Mouse (Mus musculus) liver, embryonic 13.5 days (tissue): ENCODE results near the gene Shc4. TPM values are rescaled to one million over a fixed set of nuclear protein-coding genes. Genes with fewer than 3 reads are reported as not detected.

Experiments
- ATAC-seq: fragments of 200-750 bp; cut with Nextera tagmentation; 2 replicates; pipeline ENCODE4 v1.8.0; 2017; ENCODE audit warnings: low read depth, mild to moderate bottlenecking, moderate number of reproducible peaks, moderate library complexity
- DNase-seq: peaks from one replicate; pipeline ENCODE4 v3.0.0; 2022
- H3K27ac ChIP-seq: fragments of 300-500 bp; sonication (generic); 2 replicates; pipeline ENCODE4 v1.5.1; 2015; ENCODE audit warnings: moderate library complexity, mild to moderate bottlenecking, inconsistent platforms
- H3K27me3 ChIP-seq: fragments of 300-500 bp; sonication (generic); 2 replicates; pipeline ENCODE4 v1.6.1; 2015; ENCODE audit warnings: mild to moderate bottlenecking, inconsistent platforms
- H3K36me3 ChIP-seq: fragments of 300-500 bp; sonication (generic); 2 replicates; pipeline ENCODE4 v1.6.1; 2015; ENCODE audit warnings: mild to moderate bottlenecking, inconsistent platforms
- H3K4me1 ChIP-seq: fragments of 300-500 bp; sonication (generic); replicated peaks from 2 replicates; pipeline ENCODE4 v1.6.1; 2015; ENCODE audit warnings: inconsistent platforms
- H3K4me2 ChIP-seq: fragments of 300-500 bp; sonication (generic); 2 replicates; pipeline ENCODE4 v1.6.1; 2015; ENCODE audit warnings: inconsistent platforms, mild to moderate bottlenecking, moderate library complexity
- H3K4me3 ChIP-seq: fragments of 300-500 bp; sonication (generic); replicated peaks from 2 replicates; pipeline ENCODE4 v1.5.1; 2015; ENCODE audit warnings: mild to moderate bottlenecking, inconsistent platforms
- H3K9ac ChIP-seq: fragments of 300-500 bp; sonication (generic); 2 replicates; pipeline ENCODE4 v1.6.1; 2015; ENCODE audit warnings: mild to moderate bottlenecking, inconsistent platforms
- H3K9me3 ChIP-seq: fragments of 300-500 bp; sonication (generic); replicated peaks from 2 replicates; pipeline ENCODE4 v1.6.1; 2016; ENCODE audit warnings: inconsistent platforms
- WGBS: fragments of 180-500 bp; shearing (Covaris S2); methylation state at CpG from one replicate; pipeline ENCODE4 v1.1.7; 2015; ENCODE audit not compliant: insufficient replicate concordance; 5-methylcytosine and 5-hydroxymethylcytosine counted together
- polyA plus RNA-seq: library from polyadenylated mRNA; unstranded; fragments of >200 nt; fragmentation: Nextera tagmentation; extraction: Ambion mirVana; gene quantifications from 2 replicates; pipeline ENCODE4 v1.2.1, GENCODE M21; 2015

The Shc4 gene
- polyA plus RNA-seq, 1 experiment from 2014 or later: 0.73 TPM

GRCm38 (mm10) chr2:125684559-125685440 lies 39.1 kb downstream of the Shc4 start:
- no peak for DNase-seq
- ATAC-seq: no peak
- no peaks in the 10 kb centered on the region for H3K9me3 ChIP-seq
- H3K4me3 ChIP-seq: no peak overlapping the region
- 55% methylated on average over 10 of the region's 10 CpGs for whole genome bisulfite sequencing
- H3K9ac ChIP-seq: no peak overlapping the region
- no peaks in the 10 kb centered on the region; the same call in 1 of the 2 replicates for H3K4me1 ChIP-seq
- H3K36me3 ChIP-seq: no peaks in the 10 kb centered on the region
- H3K4me2 ChIP-seq: no peak overlapping the region
- H3K27ac ChIP-seq: no peak overlapping the region
- no peaks in the 10 kb centered on the region for H3K27me3 ChIP-seq

- H3K4me2 ChIP-seq: no peak overlapping the region
- no peak overlapping the region for H3K27ac ChIP-seq
- H3K9ac ChIP-seq: no peak overlapping the region
- no peak for ATAC-seq
- H3K4me3 ChIP-seq: no peak overlapping the region
- H3K9me3 ChIP-seq: no peaks in the 10 kb centered on the region
- no peaks in the 10 kb centered on the region; the same call in 1 of the 2 replicates for H3K4me1 ChIP-seq
- DNase-seq: no peak
- WGBS: 44% methylated on average over 7 of the region's 7 CpGs
- H3K36me3 ChIP-seq: no peaks in the 10 kb centered on the region
- H3K27me3 ChIP-seq: no peaks in the 10 kb centered on the region
Measured at GRCm38 (mm10) chr2:125683895-125684294, 40.1 kb downstream of the Shc4 start.

- Histone ChIP-seq H3K4me2 (no peak overlapping the region), H3K27ac (no peak overlapping the region), H3K27me3 (no peaks in the 10 kb centered on the region), H3K9me3 (no peaks in the 10 kb centered on the region), H3K4me3 (no peak overlapping the region), H3K4me1 (no peaks in the 10 kb centered on the region; the same call in 1 of the 2 replicates), H3K36me3 (no peaks in the 10 kb centered on the region), H3K9ac (no peak overlapping the region)
- no peak for DNase-seq
- ATAC-seq: no peak
- WGBS: 73% methylated on average over 9 of the region's 9 CpGs
Measured at GRCm38 (mm10) chr2:125681811-125682210, 42.1 kb downstream of the Shc4 start.

- Histone ChIP-seq H3K27me3 (no peaks in the 10 kb centered on the region), H3K4me2 (peak within 1 kb of the TSS; percentile 85), H3K9me3 (no peaks in the 10 kb centered on the region), H3K36me3 (0 out of 2 replicates have a peak, but pooled peaks cover 3% of the 10 kb centered on the region), H3K4me3 (peak within 1 kb of the TSS; percentile 83), H3K4me1 (peaks cover 39% of the 10 kb centered on the region), H3K9ac (peak within 1 kb of the TSS; percentile 87), H3K27ac (peak within 1 kb of the TSS; percentile 91)
- WGBS: under 1% methylated on average over 65 of the region's 79 CpGs
- ATAC-seq (peak; percentile 91), DNase-seq (peak; percentile 59)
Measured at GRCm38 (mm10) chr2:125672957-125673631, 50.9 kb downstream of the Shc4 start, which contains the start of gene Eid1. Gene Eid1, plus strand, starts transcription at chr2:125673095.

- peaks cover 44% of the 10 kb centered on the region for H3K4me1 ChIP-seq
- H3K36me3 ChIP-seq: 0 out of 2 replicates have a peak, but pooled peaks cover 3% of the 10 kb centered on the region
- no peaks in the 10 kb centered on the region for H3K27me3 ChIP-seq
- H3K27ac ChIP-seq: peak overlapping the region; percentile 91
- H3K4me2 ChIP-seq: peak overlapping the region; percentile 85
- 30% methylated on average over 9 of the region's 20 CpGs for WGBS
- DNase-seq (no peak), ATAC-seq (peak; percentile 24)
- peak overlapping the region; percentile 87 for H3K9ac ChIP-seq
- H3K4me3 ChIP-seq: peak overlapping the region; percentile 83
- no peaks in the 10 kb centered on the region for H3K9me3 ChIP-seq
Measured at GRCm38 (mm10) chr2:125672568-125672956, 51.4 kb downstream of the Shc4 start.

GRCm38 (mm10) chr2:125670846-125671245 lies 53.1 kb downstream of the Shc4 start:
- 31% methylated on average over 1 of the region's 1 CpGs for WGBS
- no peaks in the 10 kb centered on the region for H3K27me3 ChIP-seq
- no peaks in the 10 kb centered on the region for H3K9me3 ChIP-seq
- no peak overlapping the region for H3K9ac ChIP-seq
- no peak overlapping the region for H3K27ac ChIP-seq
- no peak overlapping the region for H3K4me3 ChIP-seq
- no peak overlapping the region for H3K4me2 ChIP-seq
- ATAC-seq (no peak), DNase-seq (no peak)
- 0 out of 2 replicates have a peak, but pooled peaks cover 3% of the 10 kb centered on the region for H3K36me3 ChIP-seq
- H3K4me1 ChIP-seq: peaks cover 59% of the 10 kb centered on the region

GRCm38 (mm10) chr2:125667721-125668120 lies 56.2 kb downstream of the Shc4 start:
- Histone ChIP-seq H3K36me3 (no peaks in the 10 kb centered on the region), H3K4me3 (no peak overlapping the region), H3K4me1 (peaks cover 71% of the 10 kb centered on the region), H3K4me2 (peak overlapping the region; percentile 32; the same call in 1 of the 2 replicates), H3K27me3 (no peaks in the 10 kb centered on the region), H3K27ac (peak overlapping the region; percentile 79), H3K9ac (no peak overlapping the region), H3K9me3 (no peaks in the 10 kb centered on the region)
- peak; percentile 14; the same call in 1 of the 2 replicates for ATAC-seq
- 63% methylated on average over 7 of the region's 7 CpGs for WGBS
- no peak for DNase-seq

GRCm38 (mm10) chr2:125667184-125667583 lies 56.8 kb downstream of the Shc4 start:
- peak overlapping the region; percentile 79 for H3K27ac ChIP-seq
- no peaks in the 10 kb centered on the region for H3K9me3 ChIP-seq
- H3K27me3 ChIP-seq: no peaks in the 10 kb centered on the region
- no peak overlapping the region for H3K9ac ChIP-seq
- peak overlapping the region; percentile 32; the same call in 1 of the 2 replicates for H3K4me2 ChIP-seq
- 10% methylated on average over 5 of the region's 5 CpGs for WGBS
- peak; percentile 38 for DNase-seq
- peaks cover 70% of the 10 kb centered on the region for H3K4me1 ChIP-seq
- ATAC-seq: peak; percentile 72
- no peak overlapping the region for H3K4me3 ChIP-seq
- no peaks in the 10 kb centered on the region for H3K36me3 ChIP-seq

GRCm38 (mm10) chr2:125666668-125667067 lies 57.3 kb downstream of the Shc4 start:
- Histone ChIP-seq H3K9me3 (no peaks in the 10 kb centered on the region), H3K4me2 (0 out of 2 replicates have a peak overlapping the region, but pooled peaks have one; percentile 11), H3K4me1 (peaks cover 70% of the 10 kb centered on the region), H3K9ac (no peak overlapping the region), H3K36me3 (no peaks in the 10 kb centered on the region), H3K27me3 (no peaks in the 10 kb centered on the region), H3K4me3 (no peak overlapping the region), H3K27ac (peak overlapping the region; percentile 79)
- DNase-seq (no peak), ATAC-seq (no peak)
- WGBS: 27% methylated on average over 4 of the region's 4 CpGs

GRCm38 (mm10) chr2:125665909-125666308 lies 58.0 kb downstream of the Shc4 start:
- 35% methylated on average over 4 of the region's 4 CpGs for WGBS
- Histone ChIP-seq H3K4me3 (no peak overlapping the region), H3K4me1 (peaks cover 77% of the 10 kb centered on the region), H3K9me3 (no peaks in the 10 kb centered on the region), H3K27ac (peak overlapping the region; percentile 79), H3K27me3 (no peaks in the 10 kb centered on the region), H3K9ac (peak overlapping the region; percentile 14; the same call in 1 of the 2 replicates), H3K36me3 (no peaks in the 10 kb centered on the region), H3K4me2 (peak overlapping the region; percentile 11; the same call in 1 of the 2 replicates)
- ATAC-seq (peak; percentile 92), DNase-seq (peak; percentile 38)

- Histone ChIP-seq H3K9ac (0 out of 2 replicates have a peak overlapping the region, but pooled peaks have one; percentile 31), H3K9me3 (no peaks in the 10 kb centered on the region), H3K36me3 (no peaks in the 10 kb centered on the region), H3K4me3 (no peak overlapping the region), H3K27ac (peak overlapping the region; percentile 78), H3K4me1 (peaks cover 84% of the 10 kb centered on the region), H3K27me3 (no peaks in the 10 kb centered on the region), H3K4me2 (0 out of 2 replicates have a peak overlapping the region, but pooled peaks have one; percentile 9)
- peak; percentile 33 for DNase-seq
- ATAC-seq: peak; percentile 40; the same call in 1 of the 2 replicates
- WGBS: 78% methylated on average over 5 of the region's 5 CpGs
Measured at GRCm38 (mm10) chr2:125665213-125665612, 58.7 kb downstream of the Shc4 start.
